9 mouse cellular contexts compared by ENCODE assay signal in genomic region chr11:85835753-85836522, GRCm38 (mm10). TPM values are rescaled to one million over a fixed set of nuclear protein-coding genes. Genes with fewer than 3 reads are reported as not detected.
DNase-seq lines count a peak whose midpoint lies in the region; ATAC-seq and TF ChIP-seq lines count a peak whose summit lies in the region.
"Had no signal": no experiment of that assay in that cellular context is flagged by ENCODE, and none has a peak within 500 bp of the region (broad histone marks: within the 10 kb centered on the region; RNA-seq: fewer than 3 reads in every experiment).

No protein-coding gene starts in this region.

- H3K9ac ChIP-seq in heart, embryonic 16.5 days (ENCODE audit: low read length), result peak overlapping the region; percentile 10; the same call in 1 of the 2 replicates
- H3K9ac ChIP-seq in limb, embryonic 11.5 days (ENCODE audit: low read length), result peak overlapping the region; percentile 82
- H3K9ac ChIP-seq: liver, embryonic 13.5 days had no signal

- H3K27me3 ChIP-seq in heart, embryonic 10.5 days (ENCODE audit: insufficient read depth, poor library complexity, severe bottlenecking), result peaks cover 99% of the 10 kb centered on the region
- peaks cover 73% of the 10 kb centered on the region for H3K27me3 ChIP-seq in heart, embryonic 16.5 days (ENCODE audit: control insufficient read depth, insufficient read depth, low read length)
- peaks cover 75% of the 10 kb centered on the region for H3K27me3 ChIP-seq in limb, embryonic 11.5 days (ENCODE audit: control insufficient read depth, insufficient read depth, low read length)

- H3K27ac ChIP-seq in heart, embryonic 10.5 days, result peak overlapping the region; percentile 89
- no peak overlapping the region for H3K27ac ChIP-seq in heart, embryonic 16.5 days (ENCODE audit: low read length)
- H3K27ac ChIP-seq in limb, embryonic 11.5 days (replicated peaks; ENCODE audit: low read depth, low read length), result peak overlapping the region; percentile 15; the same call in 1 of the 2 replicates
- H3K27ac ChIP-seq: liver, embryonic 13.5 days had no signal

- 19% methylated on average over 16 of the region's 16 CpGs for WGBS in heart, embryonic 10.5 days
- WGBS in heart, embryonic 16.5 days, result 36% methylated on average over 16 of the region's 16 CpGs
- WGBS in limb, embryonic 11.5 days, result 8% methylated on average over 16 of the region's 16 CpGs

- peaks cover 14% of the 10 kb centered on the region for H3K36me3 ChIP-seq in heart, embryonic 10.5 days
- no peaks in the 10 kb centered on the region for H3K36me3 ChIP-seq in heart, embryonic 16.5 days (ENCODE audit: control insufficient read depth, insufficient read depth)
- H3K36me3 ChIP-seq in limb, embryonic 11.5 days (ENCODE audit: control insufficient read depth, insufficient read depth, low read length), result no peaks in the 10 kb centered on the region
- H3K36me3 ChIP-seq: liver, embryonic 13.5 days had no signal

- H3K4me2 ChIP-seq in heart, embryonic 16.5 days (ENCODE audit: low read depth, low read length), result peak overlapping the region; percentile 62
- H3K4me2 ChIP-seq in limb, embryonic 11.5 days (ENCODE audit: low read depth, severe bottlenecking), result peak overlapping the region; percentile 90

- peak overlapping the region; percentile 75 for H3K4me3 ChIP-seq in heart, embryonic 10.5 days
- H3K4me3 ChIP-seq in heart, embryonic 16.5 days (ENCODE audit: low read length), result peak overlapping the region; percentile 59
- H3K4me3 ChIP-seq in limb, embryonic 11.5 days (ENCODE audit: low read depth, low read length), result peak overlapping the region; percentile 61

- no peak for TF ChIP-seq CTCF in brain, embryonic 14.5 days (IDR thresholded peaks at IDR 0.05; ENCODE audit: borderline replicate concordance, extremely low read depth, insufficient read depth, insufficient read length)

- H3K9me3 ChIP-seq in heart, embryonic 10.5 days, result no peaks in the 10 kb centered on the region
- no peaks in the 10 kb centered on the region for H3K9me3 ChIP-seq in heart, embryonic 16.5 days (replicated peaks; ENCODE audit: control insufficient read depth, low read length)
- H3K9me3 ChIP-seq in limb, embryonic 11.5 days (ENCODE audit: control insufficient read depth, low read length), result no peaks in the 10 kb centered on the region; the same call in 1 of the 2 replicates
- H3K9me3 ChIP-seq: liver, embryonic 13.5 days had no signal

- H3K4me1 ChIP-seq in heart, embryonic 10.5 days, result peaks cover 63% of the 10 kb centered on the region
- peaks cover 22% of the 10 kb centered on the region for H3K4me1 ChIP-seq in heart, embryonic 16.5 days (ENCODE audit: control insufficient read depth, insufficient read depth, low read length)
- H3K4me1 ChIP-seq in limb, embryonic 11.5 days (ENCODE audit: control insufficient read depth, insufficient read depth, low read length), result peaks cover 31% of the 10 kb centered on the region

- no peak for TF ChIP-seq POLR2A in brain, embryonic 14.5 days (IDR thresholded peaks at IDR 0.05; ENCODE audit: borderline replicate concordance, extremely low read depth, insufficient read depth, insufficient read length, poor library complexity, severe bottlenecking)

- ATAC-seq in heart, embryonic 16.5 days (replicated peaks; ENCODE audit: extremely low read depth, insufficient read depth, low FRiP score), result no peak
- no peak for ATAC-seq in limb, embryonic 11.5 days (ENCODE audit: insufficient number of reproducible peaks, low FRiP score, low TSS enrichment, low read depth)

- DNase-seq in heart, embryonic 10.5 days (ENCODE audit: low spot score), result no peak
- no peak for DNase-seq in heart, postnatal 4 days
- DNase-seq in brain, embryonic 14.5 days (ENCODE audit: low read depth), result peak; percentile 53
- peak; percentile 58 for DNase-seq in limb, embryonic 11.5 days (ENCODE audit: low spot score)
- no peak for DNase-seq in layer of hippocampus, adult 8-10 months (ENCODE audit: low spot score in 2 of 2)
- DNase-seq in right cerebral cortex, postnatal 25 days, result no peak
- no peak for DNase-seq in ovary, adult 18-20 months (ENCODE audit: low spot score)
- DNase-seq: liver, embryonic 13.5 days had no signal

RNA-seq across cellular contexts. Expression of gene Tbx2, which starts 3.6 kb away (rescaled TPM):
- polyA plus RNA-seq in heart, embryonic 10.5 days (2016; fragmentation: Nextera tagmentation; extraction: Ambion mirVana), result 2.5 and 7.6 TPM in 2 replicates
- 10 to 100 TPM; 11.3 to 11.5 TPM for total RNA-seq in heart, postnatal 4 days (2021)
- polyA plus RNA-seq in brain, embryonic 14.5 days (2012; rRNA removed), result 5.9 and 8.9 TPM in 2 replicates
- 1.4 and 3.3 TPM in 2 replicates for polyA plus RNA-seq in heart, embryonic 16.5 days (2015; fragmentation: Nextera tagmentation; extraction: Ambion mirVana)
- polyA plus RNA-seq in limb, embryonic 11.5 days (2014; fragmentation: Nextera tagmentation; extraction: Ambion mirVana), result 11.3 and 14.9 TPM in 2 replicates
- 1 to 10 TPM; 1.4 to 2.0 (median 1.7) TPM for total RNA-seq in layer of hippocampus, adult 8-10 months (2022)

RNA-seq across cellular contexts. Expression of gene Gm11444, which starts 14.2 kb away (rescaled TPM):
- not detected in 2 replicates for polyA plus RNA-seq in heart, embryonic 10.5 days (2016; fragmentation: Nextera tagmentation; extraction: Ambion mirVana)
- not detected for total RNA-seq in heart, postnatal 4 days (2021)
- not detected in 2 replicates for polyA plus RNA-seq in brain, embryonic 14.5 days (2012; rRNA removed)
- not detected in 2 replicates for polyA plus RNA-seq in heart, embryonic 16.5 days (2015; fragmentation: Nextera tagmentation; extraction: Ambion mirVana)
- polyA plus RNA-seq in limb, embryonic 11.5 days (2014; fragmentation: Nextera tagmentation; extraction: Ambion mirVana), result not detected in 2 replicates
- not detected for total RNA-seq in layer of hippocampus, adult 8-10 months (2022)
- polyA plus RNA-seq: liver, embryonic 13.5 days had no signal

RNA-seq across cellular contexts. Expression of gene Tbx4, which starts 50.3 kb away (rescaled TPM):
- polyA plus RNA-seq in heart, embryonic 10.5 days (2016; fragmentation: Nextera tagmentation; extraction: Ambion mirVana), result 0.80 and 4.1 TPM in 2 replicates
- total RNA-seq in heart, postnatal 4 days (2021), result under 1 TPM in 1 of 2 experiments, not detected in 1; 0.09 TPM
- polyA plus RNA-seq in brain, embryonic 14.5 days (2012; rRNA removed), result 0.33 and 0.42 TPM in 2 replicates
- 0.72 and 5.0 TPM in 2 replicates for polyA plus RNA-seq in heart, embryonic 16.5 days (2015; fragmentation: Nextera tagmentation; extraction: Ambion mirVana)
- 36.3 and 36.7 TPM in 2 replicates for polyA plus RNA-seq in limb, embryonic 11.5 days (2014; fragmentation: Nextera tagmentation; extraction: Ambion mirVana)
- under 1 TPM; 0.11 to 0.17 (median 0.14) TPM for total RNA-seq in layer of hippocampus, adult 8-10 months (2022)

Comparison
In these comparisons a context has a peak if more than half of its experiments do, and no peak if none do; other contexts are left out.
1. DNase-seq: peak in brain, embryonic 14.5 days (single experiment) and limb, embryonic 11.5 days (single experiment); none in heart, embryonic 10.5 days (single experiment), heart, postnatal 4 days (single experiment), layer of hippocampus, adult 8-10 months (0 of 2), right cerebral cortex, postnatal 25 days (single experiment) and ovary, adult 18-20 months (single experiment).
2. Peak in every context shown above with its lines, with median percentiles within 50 percentile points of each other: H3K4me3 ChIP-seq.